Mouse (Mus musculus): ENCODE data around the gene Kcnk10. TPM values are rescaled to one million over a fixed set of nuclear protein-coding genes. Genes with fewer than 3 reads are reported as not detected.
A peak's percentile ranks its signal among the peaks of the same experiment; 100 is the strongest.

Gene Kcnk10
- polyA plus RNA-seq, 1 experiment from 2014 or later: 1.1 TPM

- no peaks in the 10 kb centered on the region for H3K36me3 ChIP-seq
- H3K27me3 ChIP-seq (replicated peaks): no peaks in the 10 kb centered on the region
- no peak overlapping the region for H3K9ac ChIP-seq
- ATAC-seq: no peak
- 85% methylated on average over 4 of the region's 4 CpGs for WGBS
- H3K4me3 ChIP-seq (replicated peaks): no peak overlapping the region
- no peak overlapping the region for H3K27ac ChIP-seq
- no peaks in the 10 kb centered on the region for H3K9me3 ChIP-seq
- H3K4me2 ChIP-seq (replicated peaks): no peak overlapping the region
- H3K4me1 ChIP-seq (replicated peaks): no peaks in the 10 kb centered on the region
These were observed 14.8 kb downstream of the Kcnk10 start for GRCm38 (mm10) chr12:98563261-98563660.

DNA sequence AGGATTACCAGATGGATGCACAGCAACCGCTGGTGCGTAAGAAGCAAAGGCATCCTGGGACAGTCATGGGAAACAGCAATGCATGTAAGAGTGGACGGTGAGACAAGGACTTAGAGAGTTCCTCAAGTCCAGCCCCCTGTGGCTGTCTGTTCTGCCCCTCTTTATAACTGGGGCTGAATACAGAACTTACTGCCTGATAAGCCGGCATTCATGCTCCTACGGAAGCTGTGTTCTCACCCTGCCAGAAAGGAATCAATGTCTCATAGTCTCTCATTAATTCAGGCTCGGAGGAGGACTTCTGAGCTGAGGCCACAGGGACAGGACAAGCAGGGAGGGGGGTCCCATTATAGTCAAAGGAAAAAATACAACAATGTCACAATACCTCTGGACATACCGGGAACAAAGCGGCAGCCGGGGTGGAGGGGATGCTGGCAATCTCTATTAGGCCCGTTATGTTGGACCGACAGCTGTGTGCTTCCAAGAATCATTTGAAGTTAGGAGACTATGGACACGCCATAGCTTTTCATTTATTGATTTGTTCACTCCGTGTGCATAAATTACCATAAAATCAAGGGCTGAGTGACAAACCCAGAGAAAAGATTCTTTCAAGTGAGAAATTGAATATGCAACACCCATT is 15.7 kb downstream of the Kcnk10 start:
- ATAC-seq: no peak
- no peaks in the 10 kb centered on the region for H3K4me1 ChIP-seq (replicated peaks)
- H3K4me2 ChIP-seq (replicated peaks): no peak overlapping the region
- 88% methylated on average over 13 of the region's 13 CpGs for WGBS
- no peak overlapping the region for H3K4me3 ChIP-seq (replicated peaks)
- no peaks in the 10 kb centered on the region for H3K27me3 ChIP-seq (replicated peaks)
- no peaks in the 10 kb centered on the region for H3K36me3 ChIP-seq
- H3K9ac ChIP-seq: no peak overlapping the region
- no peaks in the 10 kb centered on the region for H3K9me3 ChIP-seq
- H3K27ac ChIP-seq: no peak overlapping the region

- Histone ChIP-seq H3K36me3 (no peaks in the 10 kb centered on the region), H3K27me3 (replicated peaks) (no peaks in the 10 kb centered on the region), H3K9me3 (no peaks in the 10 kb centered on the region), H3K4me1 (replicated peaks) (no peaks in the 10 kb centered on the region), H3K4me3 (replicated peaks) (no peak overlapping the region), H3K9ac (no peak overlapping the region), H3K4me2 (replicated peaks) (no peak overlapping the region), H3K27ac (no peak overlapping the region)
- ATAC-seq: no peak
- WGBS: 84% methylated on average over 3 of the region's 3 CpGs
These were observed 18.1 kb downstream of the Kcnk10 start for GRCm38 (mm10) chr12:98560038-98560437.

GRCm38 (mm10) chr12:98557013-98557677 is 21.0 kb downstream of the Kcnk10 start:
- Histone ChIP-seq H3K9ac (no peak overlapping the region), H3K4me3 (replicated peaks) (no peak overlapping the region), H3K27ac (no peak overlapping the region), H3K4me2 (replicated peaks) (no peak overlapping the region), H3K36me3 (no peaks in the 10 kb centered on the region), H3K4me1 (replicated peaks) (no peaks in the 10 kb centered on the region), H3K9me3 (no peaks in the 10 kb centered on the region), H3K27me3 (replicated peaks) (no peaks in the 10 kb centered on the region)
- WGBS: 68% methylated on average over 7 of the region's 7 CpGs
- no peak for ATAC-seq

DNA sequence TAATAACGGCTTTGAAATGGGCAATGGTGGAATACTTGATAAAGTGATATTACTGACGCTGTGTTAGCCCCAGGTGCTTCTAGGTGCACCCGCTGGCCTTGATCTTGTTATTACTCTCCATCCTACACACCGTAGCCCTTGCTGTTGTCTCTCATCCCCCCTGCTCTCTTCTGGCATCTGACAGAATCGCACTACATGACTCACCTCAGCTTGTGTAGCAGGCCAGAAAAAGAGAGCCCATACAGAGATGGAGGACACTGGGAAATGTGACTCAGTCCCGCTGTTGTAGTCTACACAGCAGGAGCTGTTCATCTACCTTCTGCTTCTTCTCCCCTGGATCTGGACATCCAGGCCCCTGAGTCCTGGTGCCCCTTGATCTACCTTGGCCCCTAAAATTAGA is 28.1 kb downstream of the Kcnk10 start:
- no peaks in the 10 kb centered on the region for H3K36me3 ChIP-seq
- no peaks in the 10 kb centered on the region for H3K9me3 ChIP-seq
- WGBS: 86% methylated on average over 6 of the region's 6 CpGs
- no peaks in the 10 kb centered on the region for H3K4me1 ChIP-seq (replicated peaks)
- no peak overlapping the region for H3K4me3 ChIP-seq (replicated peaks)
- no peak overlapping the region for H3K27ac ChIP-seq
- ATAC-seq: no peak
- no peak overlapping the region for H3K9ac ChIP-seq
- no peaks in the 10 kb centered on the region for H3K27me3 ChIP-seq (replicated peaks)
- H3K4me2 ChIP-seq (replicated peaks): no peak overlapping the region

DNA sequence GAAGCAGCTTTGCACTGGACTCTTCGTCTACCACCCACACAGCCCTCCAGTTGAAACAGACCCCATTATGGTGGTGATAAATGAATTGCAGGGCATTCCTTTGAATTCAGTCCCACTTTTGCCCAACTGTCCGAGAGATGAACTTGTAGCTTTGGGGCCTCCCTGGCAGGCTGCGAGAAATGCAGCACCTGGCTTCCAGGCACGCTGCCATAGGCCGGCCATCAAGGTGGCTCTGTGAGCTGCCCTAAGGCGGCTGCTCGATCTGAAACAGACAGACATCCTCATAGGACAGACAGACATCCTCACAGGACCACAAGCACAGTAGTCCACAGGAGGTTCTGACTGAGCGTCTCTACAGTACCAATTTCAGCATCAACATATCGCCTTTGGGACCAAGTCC is 30.0 kb downstream of the Kcnk10 start:
- Histone ChIP-seq H3K36me3 (no peaks in the 10 kb centered on the region), H3K9me3 (no peaks in the 10 kb centered on the region), H3K4me3 (replicated peaks) (no peak overlapping the region), H3K27ac (no peak overlapping the region), H3K4me2 (replicated peaks) (no peak overlapping the region), H3K27me3 (replicated peaks) (no peaks in the 10 kb centered on the region), H3K4me1 (replicated peaks) (no peaks in the 10 kb centered on the region), H3K9ac (no peak overlapping the region)
- no peak for ATAC-seq
- WGBS: 78% methylated on average over 9 of the region's 9 CpGs

DNA sequence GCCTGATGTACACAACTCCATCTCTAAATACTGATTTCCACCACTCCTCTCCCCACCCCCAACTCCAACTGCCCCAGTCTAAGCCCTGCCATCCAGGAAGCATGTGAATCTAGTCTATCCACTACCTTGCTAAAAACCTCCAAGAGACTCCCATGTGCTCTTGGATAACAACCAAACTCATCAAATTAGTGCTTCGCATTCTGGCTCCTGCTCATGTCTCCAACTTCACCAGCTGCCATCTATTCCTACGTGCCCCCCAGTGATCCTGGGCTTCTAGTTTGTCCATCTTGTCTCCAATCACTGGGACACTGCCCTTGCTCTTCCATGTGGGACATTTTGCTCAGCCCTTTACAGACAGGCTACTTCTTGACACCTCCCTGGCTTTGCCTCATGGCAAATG is 32.2 kb downstream of the Kcnk10 start:
- 91% methylated on average over 2 of the region's 2 CpGs for WGBS
- Histone ChIP-seq H3K27me3 (replicated peaks) (no peaks in the 10 kb centered on the region), H3K4me1 (replicated peaks) (no peaks in the 10 kb centered on the region), H3K36me3 (no peaks in the 10 kb centered on the region), H3K4me3 (replicated peaks) (no peak overlapping the region), H3K9me3 (no peaks in the 10 kb centered on the region), H3K9ac (no peak overlapping the region), H3K4me2 (replicated peaks) (no peak overlapping the region), H3K27ac (no peak overlapping the region)
- ATAC-seq: no peak

DNA sequence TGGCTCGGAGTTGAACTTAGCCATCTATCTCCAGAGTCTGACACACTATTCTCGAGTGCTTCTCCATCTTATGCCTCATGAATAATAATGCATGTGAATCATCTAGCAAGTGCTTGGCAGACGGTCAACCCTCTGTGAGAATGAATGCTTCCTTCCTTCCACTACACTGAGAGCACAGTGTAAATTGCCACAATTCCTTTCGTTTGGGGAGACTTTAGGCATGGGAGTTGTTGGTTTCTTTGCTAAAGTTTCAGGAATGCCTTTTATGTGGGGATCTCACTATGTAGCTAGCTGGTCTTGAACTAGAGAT is 32.9 kb downstream of the Kcnk10 start:
- 82% methylated on average over 4 of the region's 4 CpGs for WGBS
- Histone ChIP-seq H3K27ac (no peak overlapping the region), H3K4me1 (replicated peaks) (no peaks in the 10 kb centered on the region), H3K9me3 (no peaks in the 10 kb centered on the region), H3K36me3 (no peaks in the 10 kb centered on the region), H3K27me3 (replicated peaks) (no peaks in the 10 kb centered on the region), H3K4me3 (replicated peaks) (no peak overlapping the region), H3K9ac (no peak overlapping the region), H3K4me2 (replicated peaks) (no peak overlapping the region)
- ATAC-seq: no peak

- no peak for ATAC-seq
- Histone ChIP-seq H3K4me2 (replicated peaks) (no peak overlapping the region), H3K36me3 (no peaks in the 10 kb centered on the region), H3K4me3 (replicated peaks) (no peak overlapping the region), H3K9ac (no peak overlapping the region), H3K9me3 (no peaks in the 10 kb centered on the region), H3K27ac (no peak overlapping the region), H3K27me3 (replicated peaks) (no peaks in the 10 kb centered on the region), H3K4me1 (replicated peaks) (no peaks in the 10 kb centered on the region)
- 91% methylated on average over 9 of the region's 9 CpGs for WGBS
These were observed 33.4 kb downstream of the Kcnk10 start for GRCm38 (mm10) chr12:98544545-98545250.

- 73% methylated on average over 5 of the region's 5 CpGs for WGBS
- Histone ChIP-seq H3K4me2 (replicated peaks) (no peak overlapping the region), H3K27me3 (replicated peaks) (no peaks in the 10 kb centered on the region), H3K4me1 (replicated peaks) (no peaks in the 10 kb centered on the region), H3K9me3 (no peaks in the 10 kb centered on the region), H3K4me3 (replicated peaks) (no peak overlapping the region), H3K9ac (no peak overlapping the region), H3K36me3 (no peaks in the 10 kb centered on the region), H3K27ac (no peak overlapping the region)
- no peak for ATAC-seq
These were observed 41.4 kb downstream of the Kcnk10 start for GRCm38 (mm10) chr12:98536760-98537159.

DNA sequence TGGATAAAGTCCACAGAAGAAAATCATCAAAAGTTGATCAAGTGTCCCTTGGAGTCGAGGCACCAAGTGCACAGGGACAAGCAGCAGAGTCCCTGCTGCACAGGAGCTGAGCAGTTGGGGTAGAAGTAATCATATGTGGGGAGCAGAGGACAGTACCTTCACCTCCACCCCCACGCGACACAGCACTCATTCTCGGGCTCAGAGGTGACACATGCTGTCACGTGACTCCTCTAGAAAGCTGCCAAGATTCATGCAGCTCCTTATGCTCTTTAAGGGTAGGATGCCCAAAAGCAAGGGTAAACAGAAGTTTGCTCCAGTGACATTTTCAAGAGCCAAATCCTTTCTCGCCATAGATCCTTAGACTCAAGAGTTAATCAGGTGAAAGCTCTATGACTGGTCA is 42.1 kb downstream of the Kcnk10 start:
- no peak for ATAC-seq
- no peak overlapping the region for H3K4me2 ChIP-seq (replicated peaks)
- no peaks in the 10 kb centered on the region for H3K36me3 ChIP-seq
- H3K27ac ChIP-seq: no peak overlapping the region
- no peak overlapping the region for H3K4me3 ChIP-seq (replicated peaks)
- H3K27me3 ChIP-seq (replicated peaks): no peaks in the 10 kb centered on the region
- whole genome bisulfite sequencing: 79% methylated on average over 6 of the region's 6 CpGs
- no peak overlapping the region for H3K9ac ChIP-seq
- no peaks in the 10 kb centered on the region for H3K4me1 ChIP-seq (replicated peaks)
- H3K9me3 ChIP-seq: no peaks in the 10 kb centered on the region

DNA sequence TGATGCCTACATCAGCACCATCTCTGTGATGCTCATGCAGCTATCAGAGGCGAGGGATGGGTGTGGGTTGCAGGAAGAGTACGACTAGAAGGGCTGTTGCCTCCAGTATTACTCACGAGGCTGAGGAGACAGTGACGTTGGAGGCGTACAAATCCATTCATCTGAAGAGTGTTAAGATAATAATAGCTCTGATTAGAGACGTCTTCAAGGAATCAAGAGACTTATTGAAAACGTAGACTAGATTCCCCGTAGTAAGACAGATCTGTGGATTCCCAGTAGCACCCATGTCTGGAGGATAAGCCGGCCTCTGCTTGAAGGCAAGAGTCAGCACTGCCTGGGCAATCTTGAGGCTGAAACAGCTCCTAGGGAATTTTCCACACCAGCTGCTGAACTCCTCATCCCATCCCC is 42.6 kb downstream of the Kcnk10 start:
- Histone ChIP-seq H3K4me1 (replicated peaks) (no peaks in the 10 kb centered on the region), H3K27ac (no peak overlapping the region), H3K4me3 (replicated peaks) (no peak overlapping the region), H3K9ac (no peak overlapping the region), H3K4me2 (replicated peaks) (no peak overlapping the region), H3K9me3 (no peaks in the 10 kb centered on the region), H3K27me3 (replicated peaks) (no peaks in the 10 kb centered on the region), H3K36me3 (no peaks in the 10 kb centered on the region)
- no peak for ATAC-seq
- WGBS: 85% methylated on average over 9 of the region's 9 CpGs

GRCm38 (mm10) chr12:98528635-98529034 is 49.5 kb downstream of the Kcnk10 start:
- no peaks in the 10 kb centered on the region for H3K4me1 ChIP-seq (replicated peaks)
- H3K4me3 ChIP-seq (replicated peaks): no peak overlapping the region
- H3K9me3 ChIP-seq: no peaks in the 10 kb centered on the region
- peak; percentile 58; the same call in 1 of the 2 replicates for ATAC-seq
- H3K27ac ChIP-seq: no peak overlapping the region
- H3K36me3 ChIP-seq: no peaks in the 10 kb centered on the region
- H3K4me2 ChIP-seq (replicated peaks): no peak overlapping the region
- no peak overlapping the region for H3K9ac ChIP-seq
- WGBS: 85% methylated on average over 8 of the region's 8 CpGs
- no peaks in the 10 kb centered on the region for H3K27me3 ChIP-seq (replicated peaks)

Data from intestine, embryonic 15.5 days (tissue).